Mouse (Mus musculus) CH12.LX (cell line): ENCODE data around the gene Hes2. TPM values are rescaled to one million over a fixed set of nuclear protein-coding genes. Genes with fewer than 3 reads are reported as not detected.

Source experiments
- DNase-seq: peaks from one replicate; pipeline ENCODE4 v3.0.0-alpha.2; 2013; ENCODE audit errors: extremely low read depth
- H3K27ac ChIP-seq: 2 replicates; pipeline ENCODE4 v1.5.1; 2012; ENCODE audit warnings: low read depth, mild to moderate bottlenecking, control low read depth, moderate library complexity; ENCODE audit not compliant: insufficient read depth
- H3K27me3 ChIP-seq: replicated peaks from 2 replicates; pipeline ENCODE3; 2012; ENCODE audit warnings: inconsistent platforms
- H3K36me3 ChIP-seq, 2 experiments: replicated peaks in 1 of 2; 2 replicates each; pipeline versions ENCODE3 to v1.6.1; 2012; ENCODE audit warnings: inconsistent platforms in 1 of 2, low read length in 1 of 2, mild to moderate bottlenecking in 1 of 2, mixed read lengths in 1 of 2, moderate library complexity in 1 of 2; ENCODE audit not compliant: control insufficient read depth in 1 of 2, insufficient read depth in 1 of 2
- H3K4me1 ChIP-seq, 2 experiments: 2 replicates each; pipeline ENCODE4 v1.6.1; 2012; ENCODE audit warnings: inconsistent platforms in 1 of 2, moderate library complexity in 1 of 2; ENCODE audit not compliant: insufficient read depth in 2 of 2, control insufficient read depth in 1 of 2
- H3K4me2 ChIP-seq: 2 replicates; pipeline ENCODE4 v1.6.1; 2012; ENCODE audit warnings: low read depth, mild to moderate bottlenecking, control low read depth; ENCODE audit not compliant: poor library complexity, insufficient read depth, severe bottlenecking
- H3K4me3 ChIP-seq, 3 experiments: fragments of 150-350 bp in 1 of 3; sonication (generic) in 1 of 3; replicated peaks in 1 of 3; 2 replicates each; pipeline versions ENCODE3 to v1.5.1; 2011 to 2012; ENCODE audit warnings: low read depth in 2 of 3, low read length in 2 of 3, mild to moderate bottlenecking in 2 of 3, moderate library complexity in 2 of 3, control low read depth in 1 of 3, improper control_type of control experiment in 1 of 3, inconsistent platforms in 1 of 3, mixed read lengths in 1 of 3; ENCODE audit not compliant: poor library complexity in 1 of 3
- H3K79me2 ChIP-seq: replicated peaks from 2 replicates; pipeline ENCODE4 v1.6.1; 2012; ENCODE audit warnings: mild to moderate bottlenecking, moderate library complexity; ENCODE audit not compliant: control insufficient read depth, poor library complexity, insufficient read depth, severe bottlenecking; ENCODE audit errors: extremely low read depth
- H3K9ac ChIP-seq: 2 replicates; pipeline ENCODE4 v1.6.1; 2012; ENCODE audit warnings: low read depth, mild to moderate bottlenecking, control low read depth, moderate library complexity; ENCODE audit not compliant: insufficient read depth
- H3K9me3 ChIP-seq: replicated peaks from 2 replicates; pipeline ENCODE3; 2012; ENCODE audit warnings: low read length, inconsistent platforms, mixed read lengths
- CHD1 ChIP-seq: IDR thresholded peaks from 2 replicates; pipeline ENCODE4 v1.6.1; 2012; ENCODE audit warnings: low read depth, low read length, improper control_type of control experiment, inconsistent platforms
- CTCF ChIP-seq, 2 experiments: IDR thresholded peaks in 1 of 2; conservative IDR thresholded peaks in 1 of 2; 2 replicates each; pipeline ENCODE4 v1.5.1; 2011 to 2012; ENCODE audit warnings: low read depth in 2 of 2, low read length in 2 of 2, improper control_type of control experiment in 1 of 2, inconsistent platforms in 1 of 2, mild to moderate bottlenecking in 1 of 2, moderate library complexity in 1 of 2
- E2F4 ChIP-seq: IDR thresholded peaks from 2 replicates; pipeline ENCODE4 v1.6.1; 2011; ENCODE audit warnings: low read depth, low read length, improper control_type of control experiment; ENCODE audit not compliant: insufficient replicate concordance
- ETS1 ChIP-seq: conservative IDR thresholded peaks from 2 replicates; pipeline ENCODE4 v1.6.1; 2012; ENCODE audit warnings: low read depth, mild to moderate bottlenecking, inconsistent platforms, low read length, improper control_type of control experiment, moderate library complexity
- GABPA ChIP-seq: IDR thresholded peaks from 2 replicates; pipeline ENCODE4 v1.6.1; 2012; ENCODE audit warnings: low read depth, low read length, improper control_type of control experiment, inconsistent platforms; ENCODE audit not compliant: insufficient replicate concordance
- HCFC1 ChIP-seq: IDR thresholded peaks from 2 replicates; pipeline ENCODE4 v1.6.1; 2012; ENCODE audit warnings: low read depth, mild to moderate bottlenecking, inconsistent platforms, low read length, improper control_type of control experiment
- JUN ChIP-seq: IDR thresholded peaks from 2 replicates; pipeline ENCODE4 v1.6.1; 2011; ENCODE audit warnings: low read depth, mild to moderate bottlenecking, low read length, improper control_type of control experiment, moderate library complexity; ENCODE audit not compliant: insufficient read depth
- JUND ChIP-seq: conservative IDR thresholded peaks from 2 replicates; pipeline ENCODE4 v1.6.1; 2011; ENCODE audit warnings: low read depth, low read length, improper control_type of control experiment
- KAT2A ChIP-seq: IDR thresholded peaks from 2 replicates; pipeline ENCODE4 v1.6.1; 2012; ENCODE audit warnings: low read length, improper control_type of control experiment, inconsistent platforms; ENCODE audit not compliant: insufficient replicate concordance
- MAFK ChIP-seq: IDR thresholded peaks from 2 replicates; pipeline ENCODE4 v1.6.1; 2011; ENCODE audit warnings: low read length, improper control_type of control experiment; ENCODE audit not compliant: insufficient replicate concordance
- MAX ChIP-seq: IDR thresholded peaks from 2 replicates; pipeline ENCODE4 v1.6.1; 2011; ENCODE audit warnings: low read length, improper control_type of control experiment
- MXI1 ChIP-seq: IDR thresholded peaks from 2 replicates; pipeline ENCODE4 v1.6.1; 2011; ENCODE audit warnings: mild to moderate bottlenecking, low read depth, low read length, improper control_type of control experiment
- MYC ChIP-seq: IDR thresholded peaks from 2 replicates; pipeline ENCODE4 v1.6.1; 2011; ENCODE audit warnings: low read depth, mild to moderate bottlenecking, improper control_type of control experiment, low read length
- NELFE ChIP-seq: IDR thresholded peaks from 2 replicates; pipeline ENCODE4 v1.6.1; 2011; ENCODE audit warnings: low read depth, low read length, improper control_type of control experiment
- NRF1 ChIP-seq: IDR thresholded peaks from 2 replicates; pipeline ENCODE4 v1.6.1; 2014; ENCODE audit warnings: low read depth, mild to moderate bottlenecking, inconsistent platforms, low read length, improper control_type of control experiment, moderate library complexity
- PAX5 ChIP-seq: IDR thresholded peaks from 2 replicates; pipeline ENCODE4 v1.6.1; 2012; ENCODE audit warnings: low read length, inconsistent platforms, mixed read lengths
- POLR2A ChIP-seq: IDR thresholded peaks from 2 replicates; pipeline ENCODE4 v1.6.1; 2011; ENCODE audit warnings: low read depth, mild to moderate bottlenecking, improper control_type of control experiment, low read length
- RAD21 ChIP-seq: IDR thresholded peaks from 2 replicates; pipeline ENCODE4 v1.6.1; 2011; ENCODE audit warnings: low read depth, mild to moderate bottlenecking, low read length, improper control_type of control experiment, moderate library complexity
- RCOR1 ChIP-seq: conservative IDR thresholded peaks from 2 replicates; pipeline ENCODE4 v1.6.1; 2012; ENCODE audit warnings: low read depth, mild to moderate bottlenecking, inconsistent platforms, low read length, improper control_type of control experiment
- SMC3 ChIP-seq: IDR thresholded peaks from 2 replicates; pipeline ENCODE4 v1.6.1; 2011; ENCODE audit warnings: low read depth, low read length, improper control_type of control experiment
- TCF12 ChIP-seq: IDR thresholded peaks from 2 replicates; pipeline ENCODE4 v1.6.1; 2014; ENCODE audit warnings: low read depth, mild to moderate bottlenecking, inconsistent platforms, low read length, improper control_type of control experiment
- UBTF ChIP-seq: IDR thresholded peaks from 2 replicates; pipeline ENCODE4 v1.6.1; 2012; ENCODE audit warnings: low read depth, mild to moderate bottlenecking, inconsistent platforms, low read length, improper control_type of control experiment, moderate library complexity
- USF1 ChIP-seq: IDR thresholded peaks from 2 replicates; pipeline ENCODE4 v1.6.1; 2014; ENCODE audit warnings: low read depth, mild to moderate bottlenecking, inconsistent platforms, low read length, improper control_type of control experiment
- ZMIZ1 ChIP-seq: IDR thresholded peaks from 2 replicates; pipeline ENCODE4 v1.6.1; 2012; ENCODE audit warnings: low read depth, mild to moderate bottlenecking, inconsistent platforms, low read length, improper control_type of control experiment
- dilution Hi-C: fragments of 300-500 bp; cut with MboI; formaldehyde crosslinking; loops from 2 replicates; pipeline ENCODE4 v1.14.3; 2020; ENCODE audit warnings: low sequenced_read_pairs; ENCODE audit not compliant: extremely low pct_unique_long_range_greater_than_20kb, extremely low pct_ligation_motif_present
- in situ Hi-C: fragments of 300-500 bp; cut with MboI; formaldehyde crosslinking; loops from 3 replicates; pipeline ENCODE4 v1.14.3; 2019; ENCODE audit warnings: low sequenced_read_pairs, low pct_ligation_motif_present, low pct_unique_long_range_greater_than_20kb, mixed read lengths
- polyA plus RNA-seq: library from polyadenylated mRNA; unstranded; fragments of >175 nt; gene quantifications from 2 replicates; pipeline ENCODE4 v1.2.1, GENCODE M21; 2012; ENCODE audit warnings: low read depth; ENCODE audit not compliant: insufficient read length
- total RNA-seq, 2 experiments: library from RNA; depleted of rRNA; stranded (reverse); fragments of 300-350 nt in 1 of 2; fragments of >200 nt in 1 of 2; gene quantifications; 2 replicates each; pipeline ENCODE4 v1.2.3; 2012 to 2014

Gene Hes2
- total and polyA plus RNA-seq, 3 experiments: not detected

DNA sequence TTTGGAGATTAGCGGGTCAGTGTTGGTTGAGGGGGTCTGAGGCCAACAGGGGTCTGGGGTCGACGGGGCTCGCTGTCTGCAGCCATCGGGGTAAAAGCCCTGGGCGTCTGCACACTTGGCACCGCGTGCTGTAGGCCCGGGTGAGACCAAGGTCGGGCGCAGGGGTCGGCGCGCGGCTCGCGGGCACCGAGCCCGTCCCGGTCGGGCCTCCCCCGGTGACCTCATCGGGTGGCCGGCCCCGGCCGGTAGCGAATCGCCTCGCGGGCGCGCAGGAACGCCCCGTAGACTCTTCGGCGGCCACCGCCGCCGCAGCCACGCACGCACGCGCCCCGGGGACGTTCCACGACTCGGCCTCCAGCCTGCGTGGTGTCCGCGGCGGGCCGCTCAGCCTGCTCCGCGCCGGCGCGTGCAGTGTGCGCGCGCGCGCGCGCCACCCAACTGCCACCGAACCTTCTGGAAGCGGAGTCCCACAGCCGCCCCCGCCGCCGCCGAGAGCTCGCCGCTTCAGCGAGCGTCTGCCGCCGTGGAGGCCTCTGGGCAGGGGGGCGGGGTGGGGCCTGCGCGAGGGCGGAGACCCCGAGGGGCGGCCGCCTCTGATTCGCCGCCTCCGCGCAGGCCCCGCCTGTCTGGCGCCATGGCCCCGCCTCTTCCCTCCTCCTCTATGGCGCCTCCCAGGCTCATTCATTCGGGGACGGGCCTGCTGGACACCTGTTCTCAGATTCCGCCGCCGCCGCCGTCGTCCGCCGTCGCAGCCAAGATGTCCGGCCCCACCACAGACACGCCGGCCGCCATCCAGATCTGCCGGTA is 19.1 kb downstream of the Hes2 start, which contains the start of gene Acot7:
Gene Acot7 (plus strand): TSS at position 598 of the 807 bp plus-strand sequence.
- dilution Hi-C loops: no loop called here
- H3K79me2 ChIP-seq: peaks cover 13% of the 10 kb centered on the region; the same call in 1 of the 2 replicates
- peaks cover 4% of the 10 kb centered on the region for H3K9me3 ChIP-seq
- peak within 1 kb of the TSS; percentile 62 for H3K9ac ChIP-seq
- H3K27me3 ChIP-seq: no peaks in the 10 kb centered on the region
- TF ChIP-seq ZMIZ1: peak; percentile 68; the same call in 1 of the 2 replicates
- TF ChIP-seq E2F4: no peak
- TF ChIP-seq CTCF (conservative IDR thresholded peaks at IDR 0.05 in 1 of 2, IDR thresholded peaks at IDR 0.05 in 1 of 2; ENCODE audit: low read depth in 2 of 2, low read length in 2 of 2): no peak
- TF ChIP-seq ETS1: no peak
- TF ChIP-seq KAT2A: no peak
- peak; percentile 87 for TF ChIP-seq POLR2A
- TF ChIP-seq MAX: no peak
- TF ChIP-seq RCOR1: no peak
- TF ChIP-seq TCF12: peak; percentile 92
- TF ChIP-seq NELFE: peak; percentile 77
- TF ChIP-seq NRF1: peak; percentile 75
- TF ChIP-seq MYC: no peak
- no peak for TF ChIP-seq JUN
- no peak for TF ChIP-seq USF1
- no peak; the same call in 1 of the 2 replicates for TF ChIP-seq UBTF
- TF ChIP-seq CHD1: no peak
- no peak for TF ChIP-seq PAX5
- no peak for TF ChIP-seq RAD21
- no peak for TF ChIP-seq GABPA
- TF ChIP-seq MXI1: no peak; the same call in 1 of the 2 replicates
- peak; percentile 38; the same call in 1 of the 2 replicates for TF ChIP-seq HCFC1
- no peak for TF ChIP-seq JUND
- TF ChIP-seq SMC3: no peak
- no peak for TF ChIP-seq MAFK
- H3K4me1 ChIP-seq: peaks cover 0 to 31% of the 10 kb centered on the region in 2 experiments; a peak in 3 of 4 replicates
- in situ Hi-C loops: loop anchor here (5.0 to 10.0 kb wide), 2 partner anchors 35 to 257 kb away; no protein-coding TSS in a partner anchor
- H3K4me3 ChIP-seq: peak within 1 kb of the TSS; percentile 77 to 87 (median 86)
- H3K4me2 ChIP-seq: peak within 1 kb of the TSS; percentile 89
- peaks cover 4 to 26% of the 10 kb centered on the region in 2 experiments for H3K36me3 ChIP-seq
- DNase-seq: peak; percentile 86
- H3K27ac ChIP-seq: no peak within 1 kb of the TSS
